Mouse (Mus musculus) ovary, postnatal 14 days (tissue): ENCODE results near the gene Jup.

Source experiments
- DNase-seq: peaks from one replicate; pipeline ENCODE4 v3.0.0; 2022; ENCODE audit warnings: low spot score

Jup gene

GRCm38 (mm10) chr11:100408076-100408834 lies 10.7 kb upstream of the Jup start:
- peak; percentile 74 for DNase-seq

- no peak for DNase-seq
Observed at GRCm38 (mm10) chr11:100406995-100407705, 9.6 kb upstream of the Jup start.

- DNase-seq = no peak
Observed at GRCm38 (mm10) chr11:100406273-100406672, 8.7 kb upstream of the Jup start.

- no peak for DNase-seq
Observed at GRCm38 (mm10) chr11:100404456-100405074, 7.0 kb upstream of the Jup start.

GRCm38 (mm10) chr11:100403445-100404134 lies 6.0 kb upstream of the Jup start:
- DNase-seq = no peak

GRCm38 (mm10) chr11:100402682-100403081 lies 5.1 kb upstream of the Jup start:
- no peak for DNase-seq

- no peak for DNase-seq
Observed at GRCm38 (mm10) chr11:100402240-100402639, 4.7 kb upstream of the Jup start.

DNA sequence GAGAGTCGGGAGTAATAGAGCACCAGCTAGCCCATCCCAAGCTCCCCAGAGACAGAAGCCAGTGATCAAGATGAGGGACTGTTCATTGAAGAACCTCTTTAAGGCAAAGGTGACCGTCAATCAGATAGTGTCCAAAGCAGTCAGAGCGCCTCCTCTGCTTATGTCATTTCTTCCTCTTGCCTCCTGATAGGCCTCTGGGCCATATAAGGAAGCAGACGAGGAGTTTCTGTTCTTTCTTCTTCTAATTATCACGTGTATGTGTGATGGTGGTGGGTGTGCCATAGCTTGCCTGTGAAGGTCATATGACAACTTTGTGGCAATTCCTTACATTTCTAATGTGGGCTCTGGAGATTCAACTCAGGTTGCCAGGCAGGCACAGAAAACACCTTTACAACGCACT lies 3.3 kb upstream of the Jup start:
- no peak for DNase-seq

GRCm38 (mm10) chr11:100399727-100400538 lies 2.4 kb upstream of the Jup start:
- no peak for DNase-seq

DNA sequence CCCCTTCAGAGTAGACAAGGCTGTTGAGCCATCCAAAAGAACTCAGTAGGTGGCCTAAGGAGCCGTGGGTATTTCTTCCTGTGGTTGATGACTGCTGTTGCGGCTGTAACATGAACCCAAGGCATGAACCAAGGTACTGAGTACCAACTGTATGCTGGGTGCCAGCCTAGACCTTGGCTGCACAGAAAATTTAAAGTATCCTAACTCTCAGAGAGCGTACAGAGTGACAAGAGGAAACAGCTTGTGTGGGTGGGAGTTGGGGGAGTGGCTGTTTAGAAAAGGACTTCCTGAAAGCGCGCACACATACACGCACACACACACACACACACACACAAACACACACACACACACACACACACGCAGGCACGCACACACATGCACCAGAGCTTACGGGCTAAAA lies 1.8 kb upstream of the Jup start:
- no peak for DNase-seq

DNA sequence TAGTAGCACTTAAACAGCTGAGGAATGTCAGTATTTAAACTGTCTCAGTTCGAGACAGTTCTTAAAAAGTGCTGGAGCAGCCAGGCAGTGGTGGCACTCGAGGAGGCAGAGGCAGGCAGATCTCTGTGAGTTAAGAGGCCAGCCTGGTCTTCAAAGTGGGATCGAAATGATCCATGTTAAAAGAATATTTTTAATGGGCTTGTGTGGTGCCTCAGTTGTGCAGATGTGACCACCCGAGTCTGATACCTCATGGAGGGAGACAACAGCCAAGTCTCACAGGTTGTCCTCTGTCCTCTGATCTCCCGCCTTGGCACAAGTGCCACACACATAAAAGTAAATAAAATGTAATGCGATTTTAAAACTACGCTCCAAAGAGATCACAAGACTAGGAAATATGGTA lies 954 bp upstream of the Jup start:
- no peak for DNase-seq

GRCm38 (mm10) chr11:100396886-100397599 lies 520 bp downstream of the Jup start:
- no peak for DNase-seq

GRCm38 (mm10) chr11:100395861-100396631 lies 1.5 kb downstream of the Jup start:
- no peak for DNase-seq

DNA sequence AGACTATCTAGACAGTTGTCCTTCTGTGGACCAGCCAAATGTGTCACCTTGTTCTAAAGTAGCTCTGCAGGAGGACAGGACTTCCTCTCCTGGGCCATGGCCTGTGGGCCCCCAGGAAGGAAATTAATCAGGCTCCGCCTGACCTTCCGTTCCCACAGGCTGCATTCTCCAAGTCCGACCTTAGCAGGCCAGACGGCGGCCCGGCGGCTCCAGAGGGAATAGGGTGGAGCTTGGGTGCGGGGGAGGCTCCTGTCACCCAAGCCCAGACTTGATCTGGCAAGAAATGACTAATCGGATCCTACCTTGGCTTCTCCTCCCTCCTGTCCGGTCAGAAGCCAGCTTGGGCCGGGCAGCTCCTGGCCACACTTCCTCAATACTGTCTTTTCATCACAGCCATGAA lies 2.4 kb downstream of the Jup start:
- no peak for DNase-seq

DNA sequence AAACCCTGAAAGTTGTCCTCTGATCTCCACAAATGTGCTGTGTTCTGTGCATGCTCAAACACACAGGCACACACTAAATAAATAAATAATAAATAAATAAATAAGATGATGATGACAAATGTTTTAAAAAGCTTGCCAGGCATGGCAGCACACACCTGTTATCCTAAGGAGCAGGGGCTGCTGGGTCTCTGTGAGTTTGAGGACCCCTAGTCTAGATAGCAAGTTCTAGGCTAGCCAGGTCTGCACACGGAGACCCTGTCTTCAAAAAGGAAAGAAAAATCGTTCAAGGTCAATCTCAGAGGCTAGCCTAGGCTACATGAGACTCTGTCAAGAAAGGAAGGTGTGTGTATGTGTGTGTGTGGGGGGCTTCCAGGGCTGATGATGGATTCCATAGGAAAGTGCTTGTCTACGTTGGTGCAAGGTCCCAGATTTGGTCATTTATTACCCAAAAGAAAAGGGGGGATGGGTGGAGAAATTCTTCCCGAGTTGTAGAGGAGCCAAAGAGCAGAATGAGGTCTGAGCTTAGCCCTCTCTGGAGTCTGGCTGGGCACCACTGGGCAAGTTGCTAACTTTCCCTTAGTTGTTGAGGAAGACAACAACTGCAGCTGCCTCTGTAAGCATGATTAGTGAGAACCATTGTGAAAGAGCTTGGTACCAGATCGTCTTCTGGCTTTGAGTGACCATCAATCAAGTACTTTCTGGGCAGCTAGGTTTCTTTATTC lies 3.0 kb downstream of the Jup start:
- no peak for DNase-seq

DNA sequence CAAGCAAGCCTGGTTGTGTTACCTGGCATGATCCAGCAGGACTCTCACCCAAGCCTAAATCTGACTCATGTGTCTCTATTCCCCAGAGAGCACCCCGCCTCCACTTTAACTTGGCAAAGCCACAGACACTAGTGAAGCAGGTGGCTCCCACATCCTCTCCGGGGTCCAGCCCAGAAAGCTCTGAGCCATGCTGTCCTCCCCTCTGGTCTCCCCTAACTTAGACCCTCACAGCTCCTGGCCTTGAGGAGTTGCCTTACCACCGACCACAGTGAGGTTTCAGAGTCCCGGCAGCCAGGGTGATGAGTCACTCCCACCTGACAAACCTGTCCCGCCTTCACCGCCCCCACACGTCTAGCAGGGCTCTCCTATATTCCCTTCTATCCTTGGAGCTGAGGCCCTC lies 3.8 kb downstream of the Jup start:
- no peak for DNase-seq

GRCm38 (mm10) chr11:100392958-100393357 lies 4.6 kb downstream of the Jup start:
- no peak for DNase-seq

DNA sequence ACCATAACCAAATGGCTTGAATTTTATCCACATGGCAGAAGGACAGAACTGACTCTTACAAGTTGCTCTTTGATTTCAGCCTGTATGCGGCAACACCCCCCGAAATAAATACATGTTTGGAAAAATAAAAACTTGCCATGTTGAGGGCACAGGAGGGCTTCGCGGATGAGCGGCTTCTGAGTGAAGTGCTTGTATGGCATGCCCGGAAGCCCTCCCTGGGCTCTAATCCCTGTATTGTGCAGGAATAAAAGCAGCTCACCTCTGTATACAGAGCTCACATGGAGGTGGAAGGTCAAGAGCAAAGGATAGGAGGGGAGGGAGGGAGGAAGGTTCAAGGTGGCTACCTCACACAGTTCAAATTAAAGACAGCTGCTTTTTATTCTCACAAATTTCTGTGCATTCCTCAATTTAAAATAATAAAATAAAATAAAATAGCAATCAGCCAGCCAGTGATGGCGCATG lies 5.6 kb downstream of the Jup start:
- no peak for DNase-seq

GRCm38 (mm10) chr11:100391081-100391883 lies 6.3 kb downstream of the Jup start:
- DNase-seq = peak; percentile 48
